Mouse (Mus musculus) ES-E14 (cell line): ENCODE data around the gene Fgf2. TPM values are rescaled to one million over a fixed set of nuclear protein-coding genes. Genes with fewer than 3 reads are reported as not detected.

Experiments used
- DNase-seq: peaks from one replicate; pipeline ENCODE4 v3.0.0-alpha.2; 2013; ENCODE audit warnings: low read depth, low spot score
- H3K27ac ChIP-seq: 2 replicates; pipeline ENCODE4 v1.5.1; 2012; ENCODE audit warnings: low read depth, mild to moderate bottlenecking, low read length, moderate library complexity, mixed read lengths; ENCODE audit not compliant: poor library complexity, insufficient read depth, severe bottlenecking
- H3K36me3 ChIP-seq: 2 replicates; pipeline ENCODE4 v1.6.1; 2012; ENCODE audit warnings: mild to moderate bottlenecking, low read length, moderate library complexity, mixed read lengths; ENCODE audit not compliant: control insufficient read depth, poor library complexity, insufficient read depth, severe bottlenecking
- H3K4me1 ChIP-seq, 2 experiments: fragments of 150-350 bp in 1 of 2; sonication (generic) in 1 of 2; 2 replicates each; pipeline ENCODE4 v1.6.1; 2012; ENCODE audit warnings: low read length in 2 of 2, mild to moderate bottlenecking in 1 of 2, mixed read lengths in 1 of 2; ENCODE audit not compliant: control insufficient read depth in 2 of 2, insufficient read depth in 2 of 2, poor library complexity in 1 of 2
- H3K4me3 ChIP-seq, 2 experiments: fragments of 150-350 bp in 1 of 2; sonication (generic) in 1 of 2; 2 replicates each; pipeline ENCODE4 v1.5.1; 2012; ENCODE audit warnings: low read length in 2 of 2, low read depth in 1 of 2, mild to moderate bottlenecking in 1 of 2, mixed read lengths in 1 of 2; ENCODE audit not compliant: insufficient read depth in 1 of 2, poor library complexity in 1 of 2, severe bottlenecking in 1 of 2
- H3K9ac ChIP-seq: 2 replicates; pipeline ENCODE4 v1.6.1; 2012; ENCODE audit warnings: low read depth, mild to moderate bottlenecking, low read length, mixed read lengths; ENCODE audit not compliant: poor library complexity, insufficient read depth, severe bottlenecking
- H3K9me3 ChIP-seq: fragments of 150-350 bp; sonication (generic); 2 replicates; pipeline ENCODE4 v1.6.1; 2012; ENCODE audit warnings: low read depth, mild to moderate bottlenecking, low read length; ENCODE audit not compliant: control insufficient read depth, insufficient read depth
- CHD2 ChIP-seq: IDR thresholded peaks from 2 replicates; pipeline ENCODE4 v1.6.1; 2014; ENCODE audit warnings: mild to moderate bottlenecking, low read depth, low read length, inconsistent platforms
- HCFC1 ChIP-seq: IDR thresholded peaks from 2 replicates; pipeline ENCODE4 v1.6.1; 2012; ENCODE audit warnings: low read length, inconsistent platforms, borderline replicate concordance; ENCODE audit not compliant: insufficient read depth
- MAFK ChIP-seq: IDR thresholded peaks from 2 replicates; pipeline ENCODE4 v1.6.1; 2014; ENCODE audit warnings: mild to moderate bottlenecking, low read depth, low read length, inconsistent platforms; ENCODE audit not compliant: insufficient read depth
- ZC3H11A ChIP-seq: IDR thresholded peaks from 2 replicates; pipeline ENCODE4 v1.6.1; 2012; ENCODE audit warnings: low read depth, mild to moderate bottlenecking, inconsistent platforms, low read length, borderline replicate concordance
- ZNF384 ChIP-seq: IDR thresholded peaks from 2 replicates; pipeline ENCODE4 v1.6.1; 2012; ENCODE audit warnings: low read depth, low read length, inconsistent platforms
- in situ Hi-C, 2 experiments: fragments of 600-800 bp; cut with MboI; formaldehyde crosslinking; loops; one replicate each; pipeline ENCODE4 v1.15.1; 2025; ENCODE audit warnings: low sequenced_read_pairs in 2 of 2, inconsistent platforms in 1 of 2; ENCODE audit not compliant: unreplicated experiment in 2 of 2
- total RNA-seq: library from RNA; depleted of rRNA; stranded (reverse); fragments of 300-350 nt; gene quantifications from 2 replicates; pipeline ENCODE4 v1.2.3, GENCODE M21; 2012

The Fgf2 gene
- total RNA-seq, 1 experiment = 0.45 TPM

- H3K4me3 ChIP-seq = no peak overlapping the region
- in situ Hi-C loops = no loop called here
- H3K27ac ChIP-seq = no peak overlapping the region
- H3K9ac ChIP-seq = no peak overlapping the region
- DNase-seq = no peak
- H3K9me3 ChIP-seq = no peaks in the 10 kb centered on the region
- H3K36me3 ChIP-seq = no peaks in the 10 kb centered on the region
- TF ChIP-seq MAFK (no peak), CHD2 (no peak), HCFC1 (no peak), ZNF384 (no peak), ZC3H11A (no peak)
- no peaks in the 10 kb centered on the region for H3K4me1 ChIP-seq
These were observed 22.6 kb upstream of the Fgf2 start for GRCm38 (mm10) chr3:37325317-37326112.

DNA sequence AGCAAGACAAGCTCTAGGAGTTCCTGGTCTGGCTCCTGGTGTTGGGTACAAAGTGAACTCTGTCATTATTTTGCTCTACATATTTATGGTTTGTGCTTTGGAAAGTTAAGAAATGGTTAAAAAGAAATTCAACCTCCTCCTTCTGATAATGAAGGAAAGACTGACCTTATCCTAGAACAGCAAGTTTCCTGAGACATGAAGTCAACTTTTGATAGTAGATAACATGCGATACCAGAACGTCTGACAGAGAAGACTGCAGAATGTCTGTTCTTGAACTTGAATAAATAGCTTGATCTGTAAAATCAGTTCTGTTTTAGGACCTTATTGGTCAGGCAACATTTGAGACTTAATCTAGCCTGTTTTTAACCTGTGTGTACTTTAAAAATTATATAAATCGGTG is 21.5 kb upstream of the Fgf2 start:
- H3K9me3 ChIP-seq = no peaks in the 10 kb centered on the region
- H3K9ac ChIP-seq = no peak overlapping the region
- no peaks in the 10 kb centered on the region for H3K36me3 ChIP-seq
- H3K4me3 ChIP-seq = no peak overlapping the region
- TF ChIP-seq ZC3H11A (no peak), HCFC1 (no peak), ZNF384 (no peak), MAFK (no peak), CHD2 (no peak)
- in situ Hi-C loops = no loop called here
- no peak for DNase-seq
- no peak overlapping the region for H3K27ac ChIP-seq
- H3K4me1 ChIP-seq = peaks cover 0 to 2% of the 10 kb centered on the region in 2 experiments; a peak in 1 of 4 replicates

GRCm38 (mm10) chr3:37328489-37328888 is 19.7 kb upstream of the Fgf2 start:
- Histone ChIP-seq H3K27ac (no peak overlapping the region), H3K4me3 (no peak overlapping the region), H3K36me3 (no peaks in the 10 kb centered on the region), H3K9me3 (no peaks in the 10 kb centered on the region), H3K9ac (no peak overlapping the region), H3K4me1 (peaks cover 0 to 5% of the 10 kb centered on the region in 2 experiments; a peak in 1 of 4 replicates)
- DNase-seq = no peak
- TF ChIP-seq HCFC1 (no peak), MAFK (no peak), ZC3H11A (no peak), ZNF384 (no peak), CHD2 (no peak)
- in situ Hi-C loops = no loop called here

DNA sequence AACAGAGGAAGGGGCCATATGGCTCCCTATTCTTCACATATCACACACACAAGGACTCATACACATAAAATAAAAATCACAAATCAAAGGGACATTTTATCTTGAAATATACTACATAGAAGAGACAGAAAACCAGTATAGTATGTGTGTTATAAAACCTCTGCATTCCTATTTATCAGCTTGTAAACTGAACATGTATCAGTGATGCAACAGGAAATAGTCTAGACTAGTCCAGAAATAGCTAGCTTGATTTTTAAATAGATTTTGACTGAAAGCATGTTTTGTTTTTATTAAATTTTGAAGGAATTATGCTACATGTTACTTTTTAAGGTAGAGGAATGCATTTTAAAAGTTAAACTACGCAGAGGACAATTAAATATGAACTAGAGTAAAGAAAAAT is 18.2 kb upstream of the Fgf2 start:
- H3K36me3 ChIP-seq = no peaks in the 10 kb centered on the region
- H3K27ac ChIP-seq = no peak overlapping the region
- in situ Hi-C loops = no loop called here
- TF ChIP-seq ZC3H11A = no peak
- TF ChIP-seq HCFC1 = no peak
- no peak for TF ChIP-seq CHD2
- TF ChIP-seq ZNF384 = no peak
- no peak for TF ChIP-seq MAFK
- no peaks in the 10 kb centered on the region for H3K9me3 ChIP-seq
- no peak overlapping the region for H3K9ac ChIP-seq
- H3K4me3 ChIP-seq = no peak overlapping the region
- H3K4me1 ChIP-seq = peaks cover 0 to 5% of the 10 kb centered on the region in 2 experiments; a peak in 1 of 4 replicates
- DNase-seq = no peak
